Mouse (Mus musculus) limb, embryonic 10.5 days (tissue): ENCODE results near the gene Isg20. TPM values are rescaled to one million over a fixed set of nuclear protein-coding genes. Genes with fewer than 3 reads are reported as not detected.
A peak's percentile ranks its signal among the peaks of the same experiment; 100 is the strongest.

ENCODE experiments used
- DNase-seq: peaks from one replicate; pipeline ENCODE4 v3.0.0-alpha.2; 2017; ENCODE audit warnings: low spot score
- H3K27ac ChIP-seq: fragments of 300-500 bp; sonication (generic); 2 replicates; pipeline ENCODE4 v1.5.1; 2016; ENCODE audit warnings: mild to moderate bottlenecking
- H3K27me3 ChIP-seq: fragments of 300-500 bp; sonication (generic); 2 replicates; pipeline ENCODE4 v1.6.1; 2016; ENCODE audit warnings: low read depth, mild to moderate bottlenecking; ENCODE audit not compliant: poor library complexity, severe bottlenecking
- H3K36me3 ChIP-seq: fragments of 300-500 bp; sonication (generic); 2 replicates; pipeline ENCODE4 v1.6.1; 2016; ENCODE audit warnings: mild to moderate bottlenecking, moderate library complexity
- H3K4me1 ChIP-seq: fragments of 300-500 bp; sonication (generic); 2 replicates; pipeline ENCODE4 v1.6.1; 2016
- H3K4me3 ChIP-seq: fragments of 300-500 bp; sonication (generic); 2 replicates; pipeline ENCODE4 v1.5.1; 2016; ENCODE audit warnings: mild to moderate bottlenecking, moderate library complexity
- H3K9me3 ChIP-seq: fragments of 300-500 bp; sonication (generic); replicated peaks from 2 replicates; pipeline ENCODE4 v1.6.1; 2016; ENCODE audit warnings: mild to moderate bottlenecking
- WGBS: fragments of 180-500 bp; shearing (Covaris S2); methylation state at CpG from one replicate; pipeline ENCODE4 v1.1.7; 2016; 5-methylcytosine and 5-hydroxymethylcytosine counted together
- polyA plus RNA-seq: library from polyadenylated mRNA; unstranded; fragments of >200 nt; fragmentation: Nextera tagmentation; extraction: Ambion mirVana; gene quantifications from 2 replicates; pipeline ENCODE4 v1.2.1, GENCODE M21; 2016

Gene Isg20
- polyA plus RNA-seq, 1 experiment from 2014 or later, result 0.61 TPM

- peaks cover 65% of the 10 kb centered on the region for H3K4me1 ChIP-seq
- peaks cover 72% of the 10 kb centered on the region for H3K27me3 ChIP-seq
- no peaks in the 10 kb centered on the region for H3K9me3 ChIP-seq
- DNase-seq, result no peak
- H3K27ac ChIP-seq, result no peak overlapping the region
- WGBS, result 86% methylated on average over 5 of the region's 5 CpGs
- H3K4me3 ChIP-seq, result no peak overlapping the region
- no peaks in the 10 kb centered on the region for H3K36me3 ChIP-seq
These were observed 27.8 kb upstream of the Isg20 start for GRCm38 (mm10) chr7:78885404-78885803.

- no peak for DNase-seq
- 91% methylated on average over 4 of the region's 4 CpGs for WGBS
- Histone ChIP-seq H3K27ac (peak overlapping the region; percentile 81), H3K27me3 (peaks cover 63% of the 10 kb centered on the region), H3K4me1 (peaks cover 62% of the 10 kb centered on the region), H3K36me3 (no peaks in the 10 kb centered on the region), H3K9me3 (no peaks in the 10 kb centered on the region), H3K4me3 (no peak overlapping the region)
These were observed 26.7 kb upstream of the Isg20 start for GRCm38 (mm10) chr7:78886496-78886895.

- no peaks in the 10 kb centered on the region for H3K36me3 ChIP-seq
- H3K4me1 ChIP-seq, result peaks cover 53% of the 10 kb centered on the region
- peak; percentile 57 for DNase-seq
- H3K4me3 ChIP-seq, result peak overlapping the region; percentile 20; the same call in 1 of the 2 replicates
- no peaks in the 10 kb centered on the region for H3K9me3 ChIP-seq
- H3K27ac ChIP-seq, result peak overlapping the region; percentile 81
- H3K27me3 ChIP-seq, result peaks cover 54% of the 10 kb centered on the region
- WGBS, result 25% methylated on average over 9 of the region's 9 CpGs
These were observed 25.8 kb upstream of the Isg20 start for GRCm38 (mm10) chr7:78887431-78887842.

- Histone ChIP-seq H3K27me3 (peaks cover 30% of the 10 kb centered on the region), H3K4me1 (peaks cover 35% of the 10 kb centered on the region), H3K27ac (no peak overlapping the region), H3K9me3 (no peaks in the 10 kb centered on the region), H3K4me3 (no peak overlapping the region), H3K36me3 (no peaks in the 10 kb centered on the region)
- peak; percentile 96 for DNase-seq
- WGBS, result 3% methylated on average over 16 of the region's 16 CpGs
These were observed 22.6 kb upstream of the Isg20 start for GRCm38 (mm10) chr7:78890641-78891040.

- Histone ChIP-seq H3K4me1 (peaks cover 23% of the 10 kb centered on the region), H3K9me3 (no peaks in the 10 kb centered on the region), H3K27ac (no peak overlapping the region), H3K36me3 (peaks cover 16% of the 10 kb centered on the region), H3K27me3 (peaks cover 14% of the 10 kb centered on the region), H3K4me3 (no peak overlapping the region)
- 93% methylated on average over 10 of the region's 10 CpGs for whole genome bisulfite sequencing
- no peak for DNase-seq
These were observed 19.3 kb upstream of the Isg20 start for GRCm38 (mm10) chr7:78893917-78894316.

- H3K27ac ChIP-seq, result peak overlapping the region; percentile 88
- H3K9me3 ChIP-seq, result no peaks in the 10 kb centered on the region
- 56% methylated on average over 13 of the region's 13 CpGs for WGBS
- peaks cover 4% of the 10 kb centered on the region for H3K27me3 ChIP-seq
- H3K4me1 ChIP-seq, result peaks cover 23% of the 10 kb centered on the region
- H3K4me3 ChIP-seq, result peak overlapping the region; percentile 87
- H3K36me3 ChIP-seq, result peaks cover 16% of the 10 kb centered on the region
- DNase-seq, result no peak
These were observed 18.1 kb upstream of the Isg20 start for GRCm38 (mm10) chr7:78895021-78895652.

GRCm38 (mm10) chr7:78895653-78896333 lies 17.4 kb upstream of the Isg20 start, which contains the start of gene Aen:
TSS of gene Aen (plus strand) at chr7:78895854.
- H3K36me3 ChIP-seq, result peaks cover 16% of the 10 kb centered on the region
- peaks cover 23% of the 10 kb centered on the region for H3K4me1 ChIP-seq
- no peaks in the 10 kb centered on the region for H3K9me3 ChIP-seq
- H3K27me3 ChIP-seq, result no peaks in the 10 kb centered on the region
- DNase-seq, result peak; percentile 92
- peak within 1 kb of the TSS; percentile 88 for H3K27ac ChIP-seq
- 3% methylated on average over 53 of the region's 53 CpGs for WGBS
- peak within 1 kb of the TSS; percentile 87 for H3K4me3 ChIP-seq

GRCm38 (mm10) chr7:78897567-78897966 lies 15.7 kb upstream of the Isg20 start:
- Histone ChIP-seq H3K36me3 (peaks cover 26% of the 10 kb centered on the region), H3K27ac (no peak overlapping the region), H3K27me3 (no peaks in the 10 kb centered on the region), H3K4me1 (peaks cover 23% of the 10 kb centered on the region), H3K9me3 (no peaks in the 10 kb centered on the region), H3K4me3 (0 out of 2 replicates have a peak overlapping the region, but pooled peaks have one; percentile 2)
- WGBS, result 98% methylated on average over 3 of the region's 3 CpGs
- no peak for DNase-seq

GRCm38 (mm10) chr7:78903174-78903870 lies 9.9 kb upstream of the Isg20 start:
- 94% methylated on average over 6 of the region's 6 CpGs for WGBS
- H3K27me3 ChIP-seq, result no peaks in the 10 kb centered on the region
- H3K27ac ChIP-seq, result no peak overlapping the region
- peaks cover 64% of the 10 kb centered on the region for H3K36me3 ChIP-seq
- no peak for DNase-seq
- H3K9me3 ChIP-seq, result no peaks in the 10 kb centered on the region
- H3K4me1 ChIP-seq, result no peaks in the 10 kb centered on the region
- no peak overlapping the region for H3K4me3 ChIP-seq

GRCm38 (mm10) chr7:78904175-78904574 lies 9.0 kb upstream of the Isg20 start:
- WGBS, result 90% methylated on average over 2 of the region's 2 CpGs
- peaks cover 67% of the 10 kb centered on the region for H3K36me3 ChIP-seq
- no peak overlapping the region for H3K27ac ChIP-seq
- DNase-seq, result no peak
- no peaks in the 10 kb centered on the region for H3K4me1 ChIP-seq
- H3K4me3 ChIP-seq, result no peak overlapping the region
- no peaks in the 10 kb centered on the region for H3K9me3 ChIP-seq
- no peaks in the 10 kb centered on the region for H3K27me3 ChIP-seq

GRCm38 (mm10) chr7:78909026-78909425 lies 4.2 kb upstream of the Isg20 start:
- Histone ChIP-seq H3K36me3 (peaks cover 53% of the 10 kb centered on the region), H3K27me3 (no peaks in the 10 kb centered on the region), H3K27ac (no peak overlapping the region), H3K4me1 (peaks cover 12% of the 10 kb centered on the region), H3K9me3 (no peaks in the 10 kb centered on the region), H3K4me3 (no peak overlapping the region)
- 89% methylated on average over 6 of the region's 6 CpGs for WGBS
- DNase-seq, result no peak

- Histone ChIP-seq H3K36me3 (peaks cover 38% of the 10 kb centered on the region), H3K4me3 (no peak overlapping the region), H3K27ac (no peak overlapping the region), H3K4me1 (peaks cover 14% of the 10 kb centered on the region), H3K27me3 (no peaks in the 10 kb centered on the region), H3K9me3 (no peaks in the 10 kb centered on the region)
- WGBS, result 53% methylated on average over 6 of the region's 6 CpGs
- no peak for DNase-seq
These were observed 2.7 kb upstream of the Isg20 start for GRCm38 (mm10) chr7:78910336-78911098.
